ENCODE assay signal across 12 mouse cellular contexts in genomic region chr2:151921596-151921995, GRCm38 (mm10). TPM values are rescaled to one million over a fixed set of nuclear protein-coding genes. Genes with fewer than 3 reads are reported as not detected.
DNase-seq lines count a peak whose midpoint lies in the region; ATAC-seq lines count a peak whose summit lies in the region.
"Had no signal": no experiment of that assay in that cellular context is flagged by ENCODE, and none has a peak within 500 bp of the region (broad histone marks: within the 10 kb centered on the region; RNA-seq: fewer than 3 reads in every experiment).

No protein-coding gene starts in this region.

- DNase-seq in kidney, adult 11 months: no peak
- DNase-seq in embryo, embryonic 9.5 days (ENCODE audit: extremely low spot score): peak; percentile 41
- DNase-seq in heart, postnatal 25 days (ENCODE audit: low spot score): peak; percentile 76
- peak; percentile 22 for DNase-seq in neural tube, embryonic 11.5 days (ENCODE audit: low spot score)
- no peak for DNase-seq in thymus, postnatal 25 days
- no peak for DNase-seq in spleen, postnatal 10 days (ENCODE audit: low spot score in 2 of 2)
- DNase-seq in B cell, adult 2 months: no peak
- DNase-seq: cerebellum, adult 2 months; right cerebral cortex, postnatal 14 days had no signal

- intact Hi-C loops in heart, postnatal 25 days (cut with DNase I): no loop called here

- H3K36me3 ChIP-seq in kidney, embryonic 16.5 days (ENCODE audit: insufficient read depth, low read length): no peaks in the 10 kb centered on the region
- no peaks in the 10 kb centered on the region for H3K36me3 ChIP-seq in neural tube, embryonic 11.5 days (ENCODE audit: control insufficient read depth, insufficient read depth, low read length)

- 53% methylated on average over 4 of the region's 4 CpGs for WGBS in kidney, embryonic 16.5 days
- WGBS in neural tube, embryonic 11.5 days: 57% methylated on average over 4 of the region's 4 CpGs

- H3K4me2 ChIP-seq in kidney, embryonic 16.5 days (replicated peaks; ENCODE audit: low read depth, low read length): no peak overlapping the region
- H3K4me2 ChIP-seq in neural tube, embryonic 11.5 days (ENCODE audit: low read depth): no peak overlapping the region

- peak overlapping the region; percentile 10; the same call in 1 of the 2 replicates for H3K27ac ChIP-seq in kidney, embryonic 16.5 days (ENCODE audit: low read length)
- H3K27ac ChIP-seq in neural tube, embryonic 11.5 days (ENCODE audit: low read depth, low read length): no peak overlapping the region

- no peak for ATAC-seq in kidney, embryonic 16.5 days (ENCODE audit: low FRiP score, low TSS enrichment)
- ATAC-seq in neural tube, embryonic 11.5 days (ENCODE audit: insufficient read depth, low FRiP score, low TSS enrichment): no peak
- ATAC-seq: activated CD4-positive, CD25-positive, alpha-beta regulatory T cell, adult 4 months had no signal

- H3K4me1 ChIP-seq in kidney, embryonic 16.5 days (ENCODE audit: insufficient read depth, low read length): peaks cover 21% of the 10 kb centered on the region
- H3K4me1 ChIP-seq in neural tube, embryonic 11.5 days (ENCODE audit: control insufficient read depth, insufficient read depth, low read length): no peaks in the 10 kb centered on the region

- no peaks in the 10 kb centered on the region for H3K9me3 ChIP-seq in kidney, embryonic 16.5 days (ENCODE audit: low read length)
- H3K9me3 ChIP-seq in neural tube, embryonic 11.5 days (ENCODE audit: control insufficient read depth, low read length): no peaks in the 10 kb centered on the region

- H3K27me3 ChIP-seq in kidney, embryonic 16.5 days (ENCODE audit: insufficient read depth, low read length): peaks cover 4% of the 10 kb centered on the region; the same call in 1 of the 2 replicates
- no peaks in the 10 kb centered on the region for H3K27me3 ChIP-seq in neural tube, embryonic 11.5 days (ENCODE audit: control insufficient read depth, insufficient read depth, low read length)

- H3K4me3 ChIP-seq in kidney, embryonic 16.5 days (ENCODE audit: low read length): no peak overlapping the region
- no peak overlapping the region for H3K4me3 ChIP-seq in neural tube, embryonic 11.5 days (ENCODE audit: low read depth, low read length)
- H3K4me3 ChIP-seq: megakaryocyte, embryonic 14.5 days had no signal

- no peak overlapping the region for H3K9ac ChIP-seq in kidney, embryonic 16.5 days (replicated peaks; ENCODE audit: low read length)
- H3K9ac ChIP-seq in neural tube, embryonic 11.5 days (ENCODE audit: low read length): no peak overlapping the region

RNA-seq across cellular contexts. Expression of gene Angpt4, which starts 10.6 kb away (rescaled TPM):
- polyA plus RNA-seq in kidney, embryonic 16.5 days (2015; fragmentation: Nextera tagmentation; extraction: Ambion mirVana): 2.8 and 3.0 TPM in 2 replicates
- under 1 TPM; 0.13 to 0.39 TPM for total RNA-seq in heart, postnatal 25 days (2021)
- polyA plus RNA-seq in neural tube, embryonic 11.5 days (2014; fragmentation: Nextera tagmentation; extraction: Ambion mirVana): 0.23 and 0.34 TPM in 2 replicates
- polyA plus RNA-seq: activated CD4-positive, CD25-positive, alpha-beta regulatory T cell, adult 4 months had no signal

RNA-seq across cellular contexts. Expression of gene Fam110a, which starts 58.4 kb away (rescaled TPM):
- 32.1 and 34.9 TPM in 2 replicates for polyA plus RNA-seq in kidney, embryonic 16.5 days (2015; fragmentation: Nextera tagmentation; extraction: Ambion mirVana)
- 1 to 10 TPM; 4.5 to 4.7 TPM for total RNA-seq in heart, postnatal 25 days (2021)
- 82.2 and 92.9 TPM in 2 replicates for polyA plus RNA-seq in neural tube, embryonic 11.5 days (2014; fragmentation: Nextera tagmentation; extraction: Ambion mirVana)

Comparison
In these comparisons a context has a peak if more than half of its experiments do, and no peak if none do; other contexts are left out.
1. DNase-seq: peak in embryo, embryonic 9.5 days (single experiment), heart, postnatal 25 days (single experiment) and neural tube, embryonic 11.5 days (single experiment); none in kidney, adult 11 months (single experiment), thymus, postnatal 25 days (single experiment), spleen, postnatal 10 days (0 of 2) and B cell, adult 2 months (0 of 2).